Mouse (Mus musculus) heart, embryonic 14.5 days (tissue): ENCODE measurements around the gene Nfkbia. TPM values are rescaled to one million over a fixed set of nuclear protein-coding genes. Genes with fewer than 3 reads are reported as not detected.

Source experiments
- ATAC-seq: fragments of 200-750 bp; cut with Nextera tagmentation; 2 replicates; pipeline ENCODE4 v1.8.0; 2017; ENCODE audit warnings: low read depth, moderate TSS enrichment; ENCODE audit not compliant: insufficient number of reproducible peaks, insufficient read depth, low FRiP score
- H3K27ac ChIP-seq, 2 experiments: fragments of 200-500 bp in 1 of 2; fragments of 300-500 bp in 1 of 2; sonication (generic) in 1 of 2; replicated peaks in 1 of 2; 2 replicates each; pipeline ENCODE4 v1.5.1; 2012 to 2014; ENCODE audit warnings: low read depth in 2 of 2, low read length in 2 of 2, control low read depth in 1 of 2, mild to moderate bottlenecking in 1 of 2, mixed read lengths in 1 of 2; ENCODE audit not compliant: control insufficient read depth in 1 of 2, insufficient read depth in 1 of 2
- H3K27me3 ChIP-seq: fragments of 300-500 bp; sonication (generic); 2 replicates; pipeline ENCODE4 v1.6.1; 2014; ENCODE audit warnings: mild to moderate bottlenecking, low read length, control low read depth; ENCODE audit not compliant: control insufficient read depth, insufficient read depth
- H3K36me3 ChIP-seq: fragments of 300-500 bp; sonication (generic); 2 replicates; pipeline ENCODE4 v1.6.1; 2014; ENCODE audit warnings: mild to moderate bottlenecking, control low read depth, low read length, mixed read lengths; ENCODE audit not compliant: control insufficient read depth, insufficient read depth
- H3K4me1 ChIP-seq, 2 experiments: fragments of 200-500 bp in 1 of 2; fragments of 300-500 bp in 1 of 2; sonication (generic) in 1 of 2; 2 replicates each; pipeline ENCODE4 v1.6.1; 2012 to 2014; ENCODE audit warnings: low read length in 2 of 2, control low read depth in 1 of 2, mixed read lengths in 1 of 2; ENCODE audit not compliant: control insufficient read depth in 2 of 2, insufficient read depth in 2 of 2
- H3K4me2 ChIP-seq: fragments of 300-500 bp; sonication (generic); 2 replicates; pipeline ENCODE4 v1.6.1; 2014; ENCODE audit warnings: mild to moderate bottlenecking, low read length
- H3K4me3 ChIP-seq, 2 experiments: fragments of 200-500 bp in 1 of 2; fragments of 300-500 bp in 1 of 2; sonication (generic) in 1 of 2; 2 replicates each; pipeline ENCODE4 v1.5.1; 2012 to 2014; ENCODE audit warnings: low read length in 2 of 2, mild to moderate bottlenecking in 2 of 2, control low read depth in 1 of 2, low read depth in 1 of 2, moderate library complexity in 1 of 2; ENCODE audit not compliant: control insufficient read depth in 1 of 2, insufficient read depth in 1 of 2
- H3K9ac ChIP-seq: fragments of 300-500 bp; sonication (generic); 2 replicates; pipeline ENCODE4 v1.6.1; 2014; ENCODE audit warnings: mild to moderate bottlenecking, low read length
- H3K9me3 ChIP-seq: fragments of 300-500 bp; sonication (generic); 2 replicates; pipeline ENCODE4 v1.6.1; 2016; ENCODE audit warnings: low read length, control low read depth; ENCODE audit not compliant: control insufficient read depth
- WGBS: fragments of 180-500 bp; shearing (Covaris S2); extraction: QIAGEN DNeasy Blood & Tissue Kit; methylation state at CpG from one replicate; pipeline ENCODE4 v1.1.7; 2014; 5-methylcytosine and 5-hydroxymethylcytosine counted together
- polyA plus RNA-seq: library from polyadenylated mRNA; unstranded; fragments of >200 nt; fragmentation: Nextera tagmentation; extraction: Ambion mirVana; gene quantifications from 2 replicates; pipeline ENCODE4 v1.2.1, GENCODE M21; 2014

The Nfkbia gene
- polyA plus RNA-seq, 1 experiment from 2014 or later, result 58.6 TPM

- Histone ChIP-seq H3K9me3 (no peaks in the 10 kb centered on the region), H3K27me3 (peaks cover 4% of the 10 kb centered on the region; the same call in 1 of the 2 replicates), H3K36me3 (no peaks in the 10 kb centered on the region), H3K9ac (no peak overlapping the region), H3K4me2 (no peak overlapping the region), H3K27ac (no peak overlapping the region), H3K4me3 (no peak overlapping the region), H3K4me1 (no peaks in the 10 kb centered on the region; a peak in 1 of 4 replicates)
- ATAC-seq, result no peak
- WGBS, result 83% methylated on average over 5 of the region's 5 CpGs
Observed at GRCm38 (mm10) chr12:55508817-55509216, 16.4 kb upstream of the Nfkbia start.

- H3K4me1 ChIP-seq, result no peaks in the 10 kb centered on the region; a peak in 1 of 4 replicates
- 81% methylated on average over 17 of the region's 17 CpGs for WGBS
- no peak overlapping the region for H3K4me2 ChIP-seq
- H3K9me3 ChIP-seq, result no peaks in the 10 kb centered on the region
- ATAC-seq, result no peak
- H3K27ac ChIP-seq, result no peak overlapping the region
- no peaks in the 10 kb centered on the region for H3K36me3 ChIP-seq
- peaks cover 4% of the 10 kb centered on the region; the same call in 1 of the 2 replicates for H3K27me3 ChIP-seq
- no peak overlapping the region for H3K9ac ChIP-seq
- H3K4me3 ChIP-seq, result no peak overlapping the region
Observed at GRCm38 (mm10) chr12:55507332-55507935, 15.0 kb upstream of the Nfkbia start.

- H3K9me3 ChIP-seq, result no peaks in the 10 kb centered on the region
- no peaks in the 10 kb centered on the region; a peak in 1 of 4 replicates for H3K4me1 ChIP-seq
- no peak for ATAC-seq
- peaks cover 8% of the 10 kb centered on the region; the same call in 1 of the 2 replicates for H3K27me3 ChIP-seq
- H3K27ac ChIP-seq, result no peak overlapping the region
- no peaks in the 10 kb centered on the region for H3K36me3 ChIP-seq
- no peak overlapping the region for H3K4me3 ChIP-seq
- under 1% methylated on average over 6 of the region's 6 CpGs for WGBS
- no peak overlapping the region for H3K9ac ChIP-seq
- H3K4me2 ChIP-seq, result no peak overlapping the region
Observed at GRCm38 (mm10) chr12:55506029-55506330, 13.5 kb upstream of the Nfkbia start.

GRCm38 (mm10) chr12:55505314-55506028 lies 13.0 kb upstream of the Nfkbia start:
- Histone ChIP-seq H3K4me2 (no peak overlapping the region), H3K4me1 (no peaks in the 10 kb centered on the region; a peak in 1 of 4 replicates), H3K27me3 (peaks cover 8% of the 10 kb centered on the region; the same call in 1 of the 2 replicates), H3K9ac (no peak overlapping the region), H3K9me3 (no peaks in the 10 kb centered on the region), H3K36me3 (no peaks in the 10 kb centered on the region), H3K4me3 (no peak overlapping the region), H3K27ac (no peak overlapping the region)
- no peak for ATAC-seq
- 64% methylated on average over 7 of the region's 7 CpGs for WGBS

- WGBS, result 1% methylated on average over 10 of the region's 10 CpGs
- Histone ChIP-seq H3K4me2 (peak overlapping the region; percentile 42), H3K4me1 (peaks cover 2 to 8% of the 10 kb centered on the region in 2 experiments), H3K9me3 (no peaks in the 10 kb centered on the region), H3K36me3 (no peaks in the 10 kb centered on the region), H3K27me3 (0 out of 2 replicates have a peak, but pooled peaks cover 4% of the 10 kb centered on the region), H3K4me3 (no peak overlapping the region; a peak in 1 of 4 replicates), H3K9ac (no peak overlapping the region), H3K27ac (no peak overlapping the region)
- 0 out of 2 replicates have a peak, but pooled peaks have one; percentile 51 for ATAC-seq
Observed at GRCm38 (mm10) chr12:55499031-55499430, 6.6 kb upstream of the Nfkbia start.

GRCm38 (mm10) chr12:55497737-55498136 lies 5.3 kb upstream of the Nfkbia start:
- WGBS, result 45% methylated on average over 8 of the region's 8 CpGs
- H3K36me3 ChIP-seq, result no peaks in the 10 kb centered on the region
- no peak overlapping the region for H3K4me3 ChIP-seq
- H3K27me3 ChIP-seq, result 0 out of 2 replicates have a peak, but pooled peaks cover 4% of the 10 kb centered on the region
- no peak overlapping the region for H3K9ac ChIP-seq
- H3K9me3 ChIP-seq, result no peaks in the 10 kb centered on the region
- peaks cover 9 to 14% of the 10 kb centered on the region in 2 experiments for H3K4me1 ChIP-seq
- no peak overlapping the region for H3K4me2 ChIP-seq
- H3K27ac ChIP-seq, result no peak overlapping the region
- no peak for ATAC-seq

- 0 out of 2 replicates have a peak, but pooled peaks cover under 1% of the 10 kb centered on the region for H3K27me3 ChIP-seq
- ATAC-seq, result no peak
- no peak overlapping the region for H3K9ac ChIP-seq
- 69% methylated on average over 5 of the region's 5 CpGs for WGBS
- H3K27ac ChIP-seq, result no peak overlapping the region
- no peak overlapping the region for H3K4me3 ChIP-seq
- no peak overlapping the region for H3K4me2 ChIP-seq
- peaks cover 14 to 18% of the 10 kb centered on the region in 2 experiments for H3K4me1 ChIP-seq
- peaks cover 5% of the 10 kb centered on the region for H3K36me3 ChIP-seq
- H3K9me3 ChIP-seq, result no peaks in the 10 kb centered on the region
Observed at GRCm38 (mm10) chr12:55495902-55496605, 3.6 kb upstream of the Nfkbia start.
